ENCODE assay signal across 8 mouse cellular contexts in the genomic region with DNA sequence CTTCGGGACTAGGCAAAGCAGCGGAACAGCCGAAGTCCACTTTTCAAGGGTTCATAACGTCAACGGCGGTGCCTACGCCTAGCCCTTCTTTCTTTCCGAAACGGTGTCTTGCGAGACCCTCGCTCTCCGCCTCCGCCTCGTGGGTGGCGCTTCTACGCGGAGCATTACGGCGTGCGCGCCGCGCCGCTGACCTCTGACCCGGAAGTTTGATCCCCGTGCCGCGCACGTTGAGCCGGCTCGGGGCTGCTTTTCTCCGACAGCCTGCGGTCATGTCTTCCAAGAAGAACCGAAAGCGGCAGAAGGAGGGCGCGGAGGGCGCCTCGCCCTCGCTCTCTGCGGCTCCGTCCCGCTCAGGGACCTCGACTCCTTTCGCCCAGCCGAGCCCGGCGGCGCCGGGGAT. TPM values are rescaled to one million over a fixed set of nuclear protein-coding genes. Genes with fewer than 3 reads are reported as not detected.
DNase-seq lines count a peak whose midpoint lies in the region; ATAC-seq and TF ChIP-seq lines count a peak whose summit lies in the region.

A gene (minus strand): TSS at position 140 of the 400 bp plus-strand sequence.

- peak; percentile 88 for ATAC-seq in forebrain, embryonic 12.5 days (ENCODE audit: low FRiP score)
- peak; percentile 83 for ATAC-seq in heart, postnatal 0 days (ENCODE audit: insufficient read depth, low read depth)
- peak; percentile 75 for ATAC-seq in liver, embryonic 16.5 days (ENCODE audit: low read depth)
- ATAC-seq in neural tube, embryonic 13.5 days (ENCODE audit: low read depth): peak; percentile 90

- no peaks in the 10 kb centered on the region for H3K27me3 ChIP-seq in CH12.LX (replicated peaks)
- no peaks in the 10 kb centered on the region for H3K27me3 ChIP-seq in forebrain, embryonic 12.5 days
- H3K27me3 ChIP-seq in heart, postnatal 0 days (ENCODE audit: control insufficient read depth, insufficient read depth, low read length): no peaks in the 10 kb centered on the region
- H3K27me3 ChIP-seq in liver, embryonic 16.5 days (ENCODE audit: control insufficient read depth, insufficient read depth, low read depth, low read length): no peaks in the 10 kb centered on the region
- no peaks in the 10 kb centered on the region for H3K27me3 ChIP-seq in neural tube, embryonic 13.5 days
- H3K27me3 ChIP-seq in testis, adult 2 months (ENCODE audit: control insufficient read depth, insufficient read depth, low read length): no peaks in the 10 kb centered on the region

- H3K79me2 ChIP-seq in CH12.LX (replicated peaks; ENCODE audit: control insufficient read depth, extremely low read depth, insufficient read depth, poor library complexity, severe bottlenecking): peaks cover 32% of the 10 kb centered on the region

- no peak for TF ChIP-seq RAD21 in CH12.LX (IDR thresholded peaks at IDR 0.05; ENCODE audit: low read depth, low read length)

- H3K9ac ChIP-seq in CH12.LX (ENCODE audit: insufficient read depth, low read depth): peak within 1 kb of the TSS; percentile 86
- H3K9ac ChIP-seq in forebrain, embryonic 12.5 days: peak within 1 kb of the TSS; percentile 72
- peak within 1 kb of the TSS; percentile 81 for H3K9ac ChIP-seq in heart, postnatal 0 days (replicated peaks; ENCODE audit: low read depth, low read length)
- H3K9ac ChIP-seq in liver, embryonic 16.5 days (ENCODE audit: low read depth, low read length): peak within 1 kb of the TSS; percentile 84
- H3K9ac ChIP-seq in neural tube, embryonic 13.5 days: peak within 1 kb of the TSS; percentile 81

- peaks cover 4 to 29% of the 10 kb centered on the region in 2 experiments for H3K4me1 ChIP-seq in CH12.LX (ENCODE audit: control insufficient read depth in 1 of 2, insufficient read depth in 2 of 2)
- H3K4me1 ChIP-seq in forebrain, embryonic 12.5 days: peaks cover 19% of the 10 kb centered on the region
- H3K4me1 ChIP-seq in heart, postnatal 0 days (ENCODE audit: control insufficient read depth, insufficient read depth): peaks cover 12% of the 10 kb centered on the region
- peaks cover 14% of the 10 kb centered on the region for H3K4me1 ChIP-seq in liver, embryonic 16.5 days (ENCODE audit: control insufficient read depth, low read depth, low read length)
- peaks cover 24% of the 10 kb centered on the region for H3K4me1 ChIP-seq in neural tube, embryonic 13.5 days (replicated peaks)
- 0 out of 2 replicates have a peak, but pooled peaks cover 2% of the 10 kb centered on the region for H3K4me1 ChIP-seq in testis, adult 2 months (ENCODE audit: control insufficient read depth, insufficient read depth, low read length)

- in situ Hi-C loops in CH12.LX (cut with MboI; ENCODE audit: low pct_ligation_motif_present, low pct_unique_long_range_greater_than_20kb, low sequenced_read_pairs): no loop called here

- TF ChIP-seq EP300 in CH12.LX (IDR thresholded peaks at IDR 0.05; ENCODE audit: low read length): no peak
- peak; percentile 42; the same call in 1 of the 2 replicates for TF ChIP-seq EP300 in heart, postnatal 0 days (IDR thresholded peaks at IDR 0.05; ENCODE audit: low read depth)

- dilution Hi-C loops in CH12.LX (cut with MboI; ENCODE audit: extremely low pct_ligation_motif_present, extremely low pct_unique_long_range_greater_than_20kb, low sequenced_read_pairs): no loop called here

- peak within 1 kb of the TSS; percentile 95 for H3K4me2 ChIP-seq in CH12.LX (ENCODE audit: insufficient read depth, low read depth, poor library complexity, severe bottlenecking)
- peak within 1 kb of the TSS; percentile 86 for H3K4me2 ChIP-seq in forebrain, embryonic 12.5 days
- H3K4me2 ChIP-seq in heart, postnatal 0 days (ENCODE audit: low read depth, low read length): peak within 1 kb of the TSS; percentile 82
- H3K4me2 ChIP-seq in liver, embryonic 16.5 days (ENCODE audit: low read depth, low read length): peak within 1 kb of the TSS; percentile 90
- H3K4me2 ChIP-seq in neural tube, embryonic 13.5 days: peak within 1 kb of the TSS; percentile 98

- H3K9me3 ChIP-seq in CH12.LX (replicated peaks; ENCODE audit: low read length): no peaks in the 10 kb centered on the region
- H3K9me3 ChIP-seq in forebrain, embryonic 12.5 days: no peaks in the 10 kb centered on the region
- H3K9me3 ChIP-seq in heart, postnatal 0 days (replicated peaks; ENCODE audit: control insufficient read depth, low read length): no peaks in the 10 kb centered on the region
- H3K9me3 ChIP-seq in liver, embryonic 16.5 days (replicated peaks; ENCODE audit: control insufficient read depth, low read length): no peaks in the 10 kb centered on the region
- H3K9me3 ChIP-seq in neural tube, embryonic 13.5 days: no peaks in the 10 kb centered on the region

- peak within 1 kb of the TSS; percentile 78 to 98 (median 96) for H3K4me3 ChIP-seq in CH12.LX (replicated peaks in 1 of 3; ENCODE audit: low read depth in 2 of 3, low read length in 2 of 3, poor library complexity in 1 of 3)
- H3K4me3 ChIP-seq in forebrain, embryonic 12.5 days (replicated peaks): peak within 1 kb of the TSS; percentile 96
- H3K4me3 ChIP-seq in heart, postnatal 0 days (ENCODE audit: low read depth, low read length): peak within 1 kb of the TSS; percentile 88
- peak within 1 kb of the TSS; percentile 96 for H3K4me3 ChIP-seq in liver, embryonic 16.5 days (ENCODE audit: low read depth, low read length)
- peak within 1 kb of the TSS; percentile 76 for H3K4me3 ChIP-seq in neural tube, embryonic 13.5 days
- H3K4me3 ChIP-seq in testis, adult 2 months (ENCODE audit: control insufficient read depth, low read depth, low read length): peak within 1 kb of the TSS; percentile 97

- WGBS in forebrain, embryonic 12.5 days: under 1% methylated on average over 50 of the region's 50 CpGs
- under 1% methylated on average over 50 of the region's 50 CpGs for WGBS in heart, postnatal 0 days
- WGBS in liver, embryonic 16.5 days (ENCODE audit: insufficient replicate concordance): under 1% methylated on average over 50 of the region's 50 CpGs
- under 1% methylated on average over 50 of the region's 50 CpGs for WGBS in neural tube, embryonic 13.5 days

- TF ChIP-seq CTCF in CH12.LX (conservative IDR thresholded peaks at IDR 0.05 in 1 of 2, IDR thresholded peaks at IDR 0.05 in 1 of 2; ENCODE audit: low read depth in 2 of 2, low read length in 2 of 2): no peak
- TF ChIP-seq CTCF in heart, postnatal 0 days (IDR thresholded peaks at IDR 0.05; ENCODE audit: low read depth): no peak
- no peak; the same call in 1 of the 2 replicates for TF ChIP-seq CTCF in testis, adult 2 months (IDR thresholded peaks at IDR 0.05; ENCODE audit: control insufficient read depth, insufficient read depth, insufficient replicate concordance, low read depth, low read length)

- peak; percentile 88 for DNase-seq in CH12.LX (ENCODE audit: extremely low read depth)
- peak; percentile 83 for DNase-seq in c-Kit-positive CD71-positive TER-119-negative erythroid progenitor cells, embryonic 14.5 days (ENCODE audit: low read depth)
- DNase-seq in heart, postnatal 0 days (ENCODE audit: low spot score): peak; percentile 93
- DNase-seq in kidney, postnatal 4 days: peak; percentile 97 to 98

- H3K36me3 ChIP-seq in CH12.LX (replicated peaks in 1 of 2; ENCODE audit: control insufficient read depth in 1 of 2, insufficient read depth in 1 of 2, low read length in 1 of 2): peaks cover 2 to 25% of the 10 kb centered on the region in 2 experiments
- no peaks in the 10 kb centered on the region for H3K36me3 ChIP-seq in forebrain, embryonic 12.5 days (replicated peaks)
- H3K36me3 ChIP-seq in heart, postnatal 0 days (replicated peaks; ENCODE audit: control insufficient read depth, insufficient read depth, low read length): no peaks in the 10 kb centered on the region; the same call in 1 of the 2 replicates
- H3K36me3 ChIP-seq in liver, embryonic 16.5 days (ENCODE audit: control insufficient read depth, insufficient read depth): no peaks in the 10 kb centered on the region
- H3K36me3 ChIP-seq in neural tube, embryonic 13.5 days: 0 out of 2 replicates have a peak, but pooled peaks cover 5% of the 10 kb centered on the region
- H3K36me3 ChIP-seq in testis, adult 2 months (ENCODE audit: control insufficient read depth, insufficient read depth, low read length): no peaks in the 10 kb centered on the region

- peak; percentile 80 for TF ChIP-seq POLR2A in CH12.LX (IDR thresholded peaks at IDR 0.05; ENCODE audit: low read depth, low read length)
- TF ChIP-seq POLR2A in testis, adult 2 months (IDR thresholded peaks at IDR 0.05; ENCODE audit: control insufficient read depth, low read depth, low read length): peak; percentile 68; the same call in 1 of the 2 replicates

- H3K27ac ChIP-seq in CH12.LX (ENCODE audit: insufficient read depth, low read depth): peak within 1 kb of the TSS; percentile 93
- peak within 1 kb of the TSS; percentile 93 for H3K27ac ChIP-seq in forebrain, embryonic 12.5 days
- H3K27ac ChIP-seq in heart, postnatal 0 days (ENCODE audit: low read depth): peak within 1 kb of the TSS; percentile 98
- peak within 1 kb of the TSS; percentile 93 for H3K27ac ChIP-seq in liver, embryonic 16.5 days (ENCODE audit: low read length)
- peak within 1 kb of the TSS; percentile 90 for H3K27ac ChIP-seq in neural tube, embryonic 13.5 days (replicated peaks)
- peak within 1 kb of the TSS; percentile 97 for H3K27ac ChIP-seq in testis, adult 2 months (ENCODE audit: control insufficient read depth, insufficient read depth, low read depth, low read length)

TF ChIP-seq in CH12.LX, 34 proteins besides CTCF, POLR2A, EP300 and RAD21 (continues in another document):
- TF ChIP-seq SIN3A (IDR thresholded peaks at IDR 0.05; ENCODE audit: low read length) (peak; percentile 95), ZNF384 (IDR thresholded peaks at IDR 0.05; ENCODE audit: low read depth, low read length) (no peak), USF1 (IDR thresholded peaks at IDR 0.05; ENCODE audit: low read depth, low read length) (no peak), ZC3H11A (IDR thresholded peaks at IDR 0.05; ENCODE audit: low read depth, low read length) (no peak), BHLHE40 (IDR thresholded peaks at IDR 0.05; ENCODE audit: low read depth, low read length) (peak; percentile 98), IRF4 (IDR thresholded peaks at IDR 0.05; ENCODE audit: low read depth, low read length) (no peak; the same call in 1 of the 2 replicates), NRF1 (IDR thresholded peaks at IDR 0.05; ENCODE audit: low read depth, low read length) (peak; percentile 50; the same call in 1 of the 2 replicates), JUND (conservative IDR thresholded peaks at IDR 0.05; ENCODE audit: low read depth, low read length) (no peak)

RNA-seq across cellular contexts. Expression of the gene that starts here (rescaled TPM):
- total RNA-seq in CH12.LX (2012; rRNA removed) (7.7 and 9.4 TPM in 2 replicates), CH12.LX (2014; rRNA removed) (4.8 and 6.0 TPM in 2 replicates)
- polyA plus RNA-seq in CH12.LX (2012; ENCODE audit: insufficient read length, low read depth): 9.0 and 9.6 TPM in 2 replicates
- polyA plus RNA-seq in forebrain, embryonic 12.5 days (2016; fragmentation: Nextera tagmentation; extraction: Ambion mirVana): 3.2 and 3.3 TPM in 2 replicates
- total RNA-seq in heart, postnatal 0 days (2014; rRNA removed; ENCODE audit: low replicate concordance): 9.8 and 38.8 TPM in 2 replicates
- 23.6 and 25.4 TPM in 2 replicates for polyA plus RNA-seq in heart, postnatal 0 days (2015; fragmentation: Nextera tagmentation; extraction: Ambion mirVana)
- 3.9 and 4.1 TPM in 2 replicates for polyA plus RNA-seq in liver, embryonic 16.5 days (2015; fragmentation: Nextera tagmentation; extraction: Ambion mirVana)
- polyA plus RNA-seq in neural tube, embryonic 13.5 days (2015; fragmentation: Nextera tagmentation; extraction: Ambion mirVana): 6.4 and 8.9 TPM in 2 replicates
- 4.1 and 5.1 TPM in 2 replicates for polyA plus RNA-seq in testis, adult 2 months (2012; rRNA removed)

Comparison
In these comparisons a context has a peak if more than half of its experiments do, and no peak if none do; other contexts are left out.
1. Peak in every context shown above with its lines: DNase-seq, ATAC-seq, H3K4me3 ChIP-seq and H3K27ac ChIP-seq.